Mouse (Mus musculus): ENCODE results near the gene Zgrf1. TPM values are rescaled to one million over a fixed set of nuclear protein-coding genes. Genes with fewer than 3 reads are reported as not detected.

Zgrf1 gene
- polyA plus RNA-seq, 1 experiment from 2014 or later, result 10.5 TPM

- 2% methylated on average over 5 of the region's 5 CpGs for WGBS
- Histone ChIP-seq H3K27me3 (ENCODE audit: control insufficient read depth, insufficient read depth, low read length) (peaks cover 94% of the 10 kb centered on the region), H3K4me3 (ENCODE audit: low read depth, low read length) (no peak overlapping the region), H3K36me3 (ENCODE audit: control insufficient read depth, insufficient read depth, low read length) (no peaks in the 10 kb centered on the region), H3K4me1 (ENCODE audit: control insufficient read depth, insufficient read depth, low read length) (peaks cover 31% of the 10 kb centered on the region), H3K9ac (ENCODE audit: low read length) (0 out of 2 replicates have a peak overlapping the region, but pooled peaks have one; percentile 12), H3K9me3 (ENCODE audit: control insufficient read depth, low read length) (no peaks in the 10 kb centered on the region), H3K4me2 (peak overlapping the region; percentile 19; the same call in 1 of the 2 replicates), H3K27ac (ENCODE audit: low read depth, low read length) (0 out of 2 replicates have a peak overlapping the region, but pooled peaks have one; percentile 6)
- DNase-seq (ENCODE audit: low spot score, missing footprints), result peak; percentile 94
- no peak for ATAC-seq (ENCODE audit: low FRiP score)
Measured at GRCm38 (mm10) chr3:127642211-127642610, 88.9 kb downstream of the Zgrf1 start.

- Histone ChIP-seq H3K4me3 (ENCODE audit: low read depth, low read length) (no peak overlapping the region), H3K36me3 (ENCODE audit: control insufficient read depth, insufficient read depth, low read length) (no peaks in the 10 kb centered on the region), H3K9ac (ENCODE audit: low read length) (no peak overlapping the region), H3K9me3 (ENCODE audit: control insufficient read depth, low read length) (no peaks in the 10 kb centered on the region), H3K4me1 (ENCODE audit: control insufficient read depth, insufficient read depth, low read length) (peaks cover 11% of the 10 kb centered on the region), H3K27me3 (ENCODE audit: control insufficient read depth, insufficient read depth, low read length) (peaks cover 74% of the 10 kb centered on the region), H3K4me2 (no peak overlapping the region), H3K27ac (ENCODE audit: low read depth, low read length) (no peak overlapping the region)
- 48% methylated on average over 18 of the region's 18 CpGs for WGBS
- ATAC-seq (ENCODE audit: low FRiP score) (peak; percentile 74), DNase-seq (ENCODE audit: low spot score, missing footprints) (no peak)
Measured at GRCm38 (mm10) chr3:127646156-127646825, 93.0 kb downstream of the Zgrf1 start.

DNA sequence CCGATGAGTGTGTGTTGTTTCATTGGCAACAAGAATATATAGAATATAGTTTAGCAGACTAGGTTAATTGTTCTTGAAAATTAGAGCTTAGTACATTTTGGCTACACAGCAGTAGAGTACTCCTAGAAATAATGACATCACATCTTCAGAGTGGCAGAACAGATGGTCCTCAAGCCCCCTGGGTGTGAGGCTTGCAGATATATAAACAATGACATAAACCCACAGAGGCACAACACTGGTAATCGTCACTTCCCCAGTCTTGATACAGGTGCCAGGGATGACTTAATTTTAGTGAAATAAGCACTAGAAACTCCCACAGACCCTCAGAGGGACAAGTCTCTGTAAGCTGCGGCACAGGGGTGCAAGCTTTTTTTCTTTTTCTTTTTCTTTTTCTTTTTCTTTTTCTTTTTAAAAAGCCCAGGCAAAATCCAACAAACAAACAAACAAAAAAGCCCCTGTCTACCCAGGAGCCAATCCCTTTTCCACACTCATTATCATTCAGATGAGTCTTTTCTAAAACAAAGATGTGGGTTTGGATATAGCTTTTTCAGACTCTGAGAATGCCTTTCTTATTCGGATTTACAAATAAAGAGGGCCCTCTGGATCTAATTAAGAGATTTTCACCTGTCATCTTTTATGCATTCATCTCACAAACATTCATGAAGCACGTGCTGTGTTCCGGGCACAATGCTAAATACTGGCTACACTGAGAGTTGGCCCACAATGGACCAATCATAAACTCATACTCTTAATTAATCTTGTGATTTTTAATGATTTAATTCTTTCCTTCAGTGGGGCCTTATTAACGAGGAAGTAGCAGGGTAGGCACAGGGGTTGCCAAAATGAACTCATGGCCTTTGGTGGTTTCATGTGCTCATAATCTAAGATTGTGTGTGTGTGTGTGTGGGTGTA is 98.7 kb downstream of the Zgrf1 start:
- ATAC-seq (ENCODE audit: low FRiP score) (0 out of 2 replicates have a peak, but pooled peaks have one; percentile 35), DNase-seq (ENCODE audit: low spot score, missing footprints) (no peak)
- no peak overlapping the region for H3K4me2 ChIP-seq
- no peak overlapping the region for H3K4me3 ChIP-seq (ENCODE audit: low read depth, low read length)
- peaks cover 27% of the 10 kb centered on the region for H3K27me3 ChIP-seq (ENCODE audit: control insufficient read depth, insufficient read depth, low read length)
- H3K27ac ChIP-seq (ENCODE audit: low read depth, low read length), result no peak overlapping the region
- 43% methylated on average over 7 of the region's 7 CpGs for WGBS
- no peaks in the 10 kb centered on the region for H3K36me3 ChIP-seq (ENCODE audit: control insufficient read depth, insufficient read depth, low read length)
- H3K9ac ChIP-seq (ENCODE audit: low read length), result no peak overlapping the region
- no peaks in the 10 kb centered on the region for H3K9me3 ChIP-seq (ENCODE audit: control insufficient read depth, low read length)
- no peaks in the 10 kb centered on the region; the same call in 1 of the 2 replicates for H3K4me1 ChIP-seq (ENCODE audit: control insufficient read depth, insufficient read depth, low read length)

DNA sequence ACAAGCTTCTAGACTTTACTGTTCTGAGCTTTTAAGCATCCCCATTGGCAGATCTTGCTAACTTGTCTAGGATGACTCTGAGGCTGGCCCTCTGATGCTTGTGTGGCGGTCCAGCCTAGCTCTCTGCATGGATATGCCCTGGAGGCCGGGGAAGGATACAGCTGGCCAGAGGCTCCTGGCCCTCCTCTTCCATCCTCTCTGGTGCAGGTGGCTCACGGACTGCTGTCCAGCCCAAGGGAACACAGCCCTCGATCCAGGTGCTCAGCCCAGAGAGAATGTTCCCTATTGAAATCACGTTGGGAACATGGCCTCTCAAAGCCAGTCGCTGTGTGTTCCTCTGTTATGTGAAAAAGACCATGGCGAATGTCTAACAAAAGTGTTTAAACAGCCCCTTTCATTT is 107.4 kb downstream of the Zgrf1 start:
- ATAC-seq (ENCODE audit: low FRiP score) (no peak; the same call in 1 of the 2 replicates), DNase-seq (ENCODE audit: low spot score, missing footprints) (no peak)
- Histone ChIP-seq H3K9me3 (ENCODE audit: control insufficient read depth, low read length) (no peaks in the 10 kb centered on the region), H3K27ac (ENCODE audit: low read depth, low read length) (no peak overlapping the region), H3K36me3 (ENCODE audit: control insufficient read depth, insufficient read depth, low read length) (no peaks in the 10 kb centered on the region), H3K4me1 (ENCODE audit: control insufficient read depth, insufficient read depth, low read length) (peaks cover 9% of the 10 kb centered on the region; the same call in 1 of the 2 replicates), H3K4me3 (ENCODE audit: low read depth, low read length) (no peak overlapping the region), H3K9ac (ENCODE audit: low read length) (no peak overlapping the region), H3K27me3 (ENCODE audit: control insufficient read depth, insufficient read depth, low read length) (peaks cover 45% of the 10 kb centered on the region), H3K4me2 (no peak overlapping the region)
- 66% methylated on average over 7 of the region's 7 CpGs for WGBS

DNA sequence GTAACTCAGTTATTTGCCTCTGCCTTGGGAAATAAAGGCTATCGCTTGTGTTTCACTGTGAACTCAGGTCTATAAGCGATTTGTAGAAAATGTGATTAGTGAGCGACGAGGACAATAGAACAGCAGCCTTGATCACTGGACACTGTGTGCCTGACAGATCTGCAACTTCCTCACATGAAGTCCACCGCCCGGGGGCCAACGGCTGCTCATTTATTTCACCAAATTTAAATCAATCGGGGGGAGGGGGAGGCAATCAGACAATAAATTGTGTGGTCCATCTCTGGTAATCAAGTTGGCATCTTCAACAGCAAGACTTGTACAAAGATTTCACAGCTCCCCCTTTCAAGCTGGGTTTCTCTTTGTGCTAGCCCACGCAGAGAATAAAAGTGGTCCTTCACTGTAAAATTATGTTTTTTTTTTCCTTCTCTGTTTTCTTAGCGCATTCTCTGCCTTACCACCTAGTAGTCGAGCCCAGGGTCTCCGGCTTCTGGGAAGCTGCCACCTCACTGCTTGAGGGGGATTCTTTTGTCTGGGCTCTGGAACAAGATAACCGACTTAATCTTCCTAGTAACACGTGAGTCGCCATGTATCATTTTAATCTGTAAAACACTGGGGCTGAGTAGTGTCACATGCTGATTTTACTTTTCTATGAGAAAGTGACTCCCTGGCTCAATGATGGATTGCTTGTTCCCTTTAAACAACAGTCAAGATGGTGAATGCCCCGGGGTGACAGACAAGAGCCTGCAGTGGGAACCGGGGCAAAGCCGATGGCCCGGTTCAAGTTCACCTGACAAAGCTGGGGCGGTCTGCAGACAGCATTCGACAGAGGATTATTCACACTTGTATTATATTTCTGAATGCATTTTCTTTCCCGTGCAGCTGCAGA is 108.6 kb downstream of the Zgrf1 start:
- Histone ChIP-seq H3K4me2 (peak overlapping the region; percentile 10; the same call in 1 of the 2 replicates), H3K27ac (ENCODE audit: low read depth, low read length) (no peak overlapping the region; the same call in 1 of the 2 replicates), H3K36me3 (ENCODE audit: control insufficient read depth, insufficient read depth, low read length) (no peaks in the 10 kb centered on the region), H3K9me3 (ENCODE audit: control insufficient read depth, low read length) (no peaks in the 10 kb centered on the region), H3K4me3 (ENCODE audit: low read depth, low read length) (no peak overlapping the region), H3K9ac (ENCODE audit: low read length) (no peak overlapping the region), H3K4me1 (ENCODE audit: control insufficient read depth, insufficient read depth, low read length) (peaks cover 9% of the 10 kb centered on the region; the same call in 1 of the 2 replicates), H3K27me3 (ENCODE audit: control insufficient read depth, insufficient read depth, low read length) (peaks cover 46% of the 10 kb centered on the region)
- DNase-seq (ENCODE audit: low spot score, missing footprints), result peak; percentile 92
- ATAC-seq (ENCODE audit: low FRiP score), result peak; percentile 84
- 32% methylated on average over 22 of the region's 22 CpGs for WGBS

MicroRNAs encoded within 50 kb of the gene (microRNA counts, 519-probe panel; counts per million panel counts)
- microRNA mmu-miR-302a (3,855 counts per million, percentile 28 among the panel's probes with 10 or more counts), microRNA mmu-miR-302b (not detected), microRNA mmu-miR-302c (not detected), microRNA mmu-miR-302d (5,098 counts per million, percentile 56 among the panel's probes with 10 or more counts), microRNA mmu-miR-367 (3,760 counts per million, percentile 27 among the panel's probes with 10 or more counts)

Small RNAs within 50 kb of the gene (microRNA-seq; reads per million reads assigned to microRNA genes)
- 3,640 reads per million, percentile 88 among the genes with 10 or more reads in this experiment for gene Mir302a
- gene Mir302b, result 3,249 reads per million, percentile 87 among the genes with 10 or more reads in this experiment
- 447 reads per million, percentile 70 among the genes with 10 or more reads in this experiment for gene Mir302c
- 3,703 reads per million, percentile 88 among the genes with 10 or more reads in this experiment for gene Mir302d
- 1.1 reads per million for gene Mir367

Other genes starting within 250 kb of the Zgrf1 start
- gene Ank2, start 54.1 kb upstream of the Zgrf1 start, polyA plus RNA-seq (2014; fragmentation: Nextera tagmentation; extraction: Ambion mirVana), result 66.6 and 74.5 TPM in 2 replicates
- 85.2 and 91.5 TPM in 2 replicates for gene Larp7, start 140 bp upstream of the Zgrf1 start, polyA plus RNA-seq (2014; fragmentation: Nextera tagmentation; extraction: Ambion mirVana)
- 76.0 and 77.7 TPM in 2 replicates for gene Neurog2, start 79.6 kb downstream of the Zgrf1 start, polyA plus RNA-seq (2014; fragmentation: Nextera tagmentation; extraction: Ambion mirVana)
- 0.70 and 0.72 TPM in 2 replicates for gene Alpk1, start 227.0 kb downstream of the Zgrf1 start, polyA plus RNA-seq (2014; fragmentation: Nextera tagmentation; extraction: Ambion mirVana)
- 3.7 and 4.3 TPM in 2 replicates for gene Tifa, start 236.3 kb downstream of the Zgrf1 start, polyA plus RNA-seq (2014; fragmentation: Nextera tagmentation; extraction: Ambion mirVana)